Mouse (Mus musculus): ENCODE data around the gene Sfxn3.
A peak's percentile ranks its signal among the peaks of the same experiment; 100 is the strongest.

Gene Sfxn3

DNA sequence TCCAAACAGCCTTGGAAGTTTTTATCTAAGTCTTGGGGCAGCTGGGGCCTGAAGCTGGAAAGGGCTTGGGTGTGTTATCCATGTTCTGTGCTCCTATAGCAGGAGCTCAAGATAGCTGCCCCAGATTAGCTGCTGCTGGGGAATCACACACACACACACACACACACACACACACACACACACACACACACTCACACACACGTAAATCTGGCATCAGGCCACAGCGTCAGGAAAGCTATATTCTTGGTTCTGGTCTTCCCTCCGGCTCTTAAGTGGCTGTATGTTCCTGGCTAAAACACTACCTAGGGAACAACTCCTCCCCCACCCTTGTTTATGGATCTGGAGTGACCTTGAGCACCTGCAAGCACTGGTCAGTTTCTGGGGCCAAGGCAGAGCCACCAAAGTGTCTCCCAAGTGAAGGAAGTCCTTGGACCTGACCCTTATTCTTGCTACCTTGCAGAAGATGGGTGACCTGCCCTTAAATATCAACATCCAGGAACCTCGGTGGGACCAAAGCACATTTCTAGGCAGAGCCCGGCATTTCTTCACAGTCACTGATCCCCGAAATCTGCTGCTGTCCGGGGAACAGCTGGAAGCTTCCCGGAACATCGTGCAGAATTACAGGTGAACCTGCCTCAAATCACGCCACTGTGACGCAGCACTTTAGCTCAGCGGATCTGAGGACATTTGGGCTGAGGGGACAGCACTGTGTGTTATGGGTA, 1.5 kb downstream of the Sfxn3 start:
- DNase-seq: no peak

DNA sequence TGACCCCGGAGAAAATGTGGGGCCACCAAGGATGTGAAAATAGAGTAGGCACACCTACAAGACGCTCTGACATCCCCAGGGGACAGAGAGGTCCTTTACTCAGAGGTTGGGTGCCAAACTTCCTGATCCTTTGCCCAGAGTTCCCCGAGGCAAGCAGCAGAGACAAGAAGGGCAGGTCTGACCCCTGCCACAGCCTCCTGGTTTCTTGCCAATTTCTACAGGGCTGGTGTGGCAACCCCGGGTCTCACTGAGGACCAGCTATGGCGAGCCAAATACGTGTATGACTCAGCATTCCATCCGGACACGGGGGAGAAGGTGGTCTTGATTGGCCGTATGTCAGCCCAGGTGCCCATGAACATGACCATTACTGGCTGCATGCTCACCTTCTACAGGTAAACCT, 2.2 kb downstream of the Sfxn3 start:
- no peak for DNase-seq

DNA sequence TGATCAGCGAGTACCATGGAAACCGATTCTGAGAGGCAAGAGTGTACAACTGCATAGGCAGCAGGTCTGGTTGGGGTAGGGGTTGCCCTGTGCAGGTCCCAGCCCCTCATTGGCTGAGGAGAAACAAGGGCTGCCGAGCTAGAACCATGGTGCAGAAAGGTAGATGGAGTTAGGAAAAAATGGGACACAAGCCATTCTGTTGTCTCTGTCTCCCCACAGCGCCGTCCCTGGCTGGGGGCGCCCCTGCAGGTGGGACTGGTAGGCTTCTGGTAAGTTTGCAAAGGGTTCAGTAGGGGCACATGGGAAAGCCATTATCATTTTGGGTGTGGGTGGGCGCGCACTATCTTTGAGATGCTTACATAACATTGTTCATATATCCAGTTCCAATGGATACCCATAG, 6.1 kb downstream of the Sfxn3 start:
- no peak for DNase-seq

DNA sequence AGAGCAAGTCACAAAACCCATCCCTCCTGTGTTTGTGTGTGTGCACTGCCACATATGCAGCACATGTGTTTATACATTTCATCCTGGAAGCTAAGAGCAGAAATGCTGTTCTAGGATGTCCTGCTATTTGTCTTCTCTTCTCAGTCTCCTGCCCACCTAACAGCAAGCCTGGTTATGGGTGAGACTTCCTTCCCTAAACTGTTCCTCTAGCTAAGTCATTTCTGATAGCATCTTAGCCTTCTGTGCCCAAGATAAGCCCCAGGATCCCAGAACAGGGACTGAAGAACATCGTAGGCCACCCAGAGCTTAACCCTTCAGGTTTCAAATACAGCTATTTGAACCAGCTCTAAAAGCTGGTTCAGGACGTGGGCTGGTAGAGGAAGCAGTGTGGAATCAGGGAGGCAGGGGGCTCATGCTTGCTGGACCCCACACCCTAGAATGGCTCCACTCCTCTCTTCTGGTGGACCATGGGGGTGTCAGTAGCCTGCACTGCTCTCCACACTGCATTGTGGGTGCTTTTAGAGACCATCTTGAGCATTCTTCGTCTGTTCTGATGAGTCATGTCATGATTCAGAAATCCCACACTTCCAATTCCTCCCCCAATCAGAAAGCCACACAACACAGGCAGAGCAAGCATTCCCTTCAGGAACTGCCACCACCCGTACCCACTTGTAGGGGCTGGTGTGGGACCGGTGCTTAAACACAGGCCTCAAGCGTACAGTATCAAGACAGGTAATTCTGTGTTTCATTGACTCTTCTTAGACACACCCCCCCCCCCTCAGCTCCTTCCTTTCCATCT, 7.8 kb downstream of the Sfxn3 start:
- DNase-seq: no peak

DNA sequence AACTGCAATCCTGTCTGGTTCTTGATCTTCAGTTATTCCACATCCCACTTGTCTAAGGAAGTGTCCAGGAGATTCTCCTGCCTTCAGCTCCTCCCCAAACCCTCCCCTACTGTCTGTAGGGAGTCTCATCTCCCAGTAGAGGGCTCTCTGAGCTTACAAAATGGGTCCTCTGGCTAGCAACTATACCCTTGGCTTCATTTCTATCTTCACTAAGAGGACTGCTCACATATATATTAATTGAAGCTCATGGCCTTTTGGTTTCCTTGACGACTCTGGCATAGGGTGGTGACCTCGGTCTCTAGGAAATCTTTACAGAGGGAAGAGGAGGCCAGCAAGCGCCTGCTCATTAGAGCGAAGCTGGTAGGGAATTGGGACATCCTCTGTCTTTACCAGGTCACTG, 9.1 kb downstream of the Sfxn3 start:
- DNase-seq: peak; percentile 69

DNA sequence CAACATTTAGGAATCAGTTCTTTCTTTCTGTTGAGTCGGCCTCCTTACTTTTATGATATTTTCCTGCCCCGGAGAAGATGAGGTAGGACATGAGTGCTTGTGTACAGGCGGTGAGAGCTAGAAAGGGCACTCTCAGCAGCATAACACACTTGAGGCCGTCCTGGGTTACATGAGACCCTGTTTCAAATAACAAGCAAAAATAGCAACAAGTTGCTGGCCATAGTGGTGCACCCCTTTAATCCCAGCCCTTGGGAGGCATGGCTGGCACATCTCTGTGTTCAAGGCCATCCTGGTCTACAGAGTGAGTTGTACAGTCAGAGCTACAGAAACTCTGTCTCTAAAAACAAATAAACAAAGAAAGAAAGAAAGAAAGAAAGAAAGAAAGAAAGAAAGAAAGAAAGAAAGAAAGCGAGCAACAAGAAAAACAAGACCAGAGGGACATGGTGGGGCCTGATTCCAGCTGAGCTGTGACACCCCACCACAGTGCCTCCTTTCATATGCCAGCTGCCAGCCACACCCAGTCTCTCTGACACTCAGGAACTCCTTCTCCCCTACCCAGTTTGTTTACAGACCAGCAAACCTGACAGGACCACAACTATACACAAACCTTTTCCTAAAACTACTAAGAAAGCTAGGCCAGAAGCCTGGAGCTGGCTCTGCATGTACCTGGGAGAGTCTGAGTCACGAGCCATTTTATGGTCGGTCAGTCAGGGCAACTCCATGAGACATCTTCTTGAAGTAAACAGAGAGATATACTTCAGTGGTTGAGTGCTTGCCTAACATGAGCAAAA, 9.8 kb downstream of the Sfxn3 start:
- DNase-seq: no peak

DNA sequence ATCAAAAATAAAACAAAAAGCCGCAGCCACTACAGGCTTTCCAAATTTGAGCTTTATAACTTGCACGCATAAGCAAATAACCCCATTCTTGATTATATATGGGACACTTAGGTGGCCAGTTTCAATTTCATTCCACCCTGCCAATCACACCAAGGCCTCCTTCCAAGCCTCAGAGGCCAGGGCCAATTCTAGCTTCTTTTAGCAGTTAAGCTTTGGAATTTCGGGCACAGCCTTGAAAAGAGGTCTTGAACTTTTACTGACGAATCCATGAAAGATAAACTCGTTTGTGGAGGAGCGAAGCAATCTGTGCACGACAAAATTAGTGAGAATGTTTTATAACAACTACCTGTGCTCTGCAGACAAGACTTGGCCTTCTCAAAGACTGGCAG, 10.4 kb downstream of the Sfxn3 start:
- DNase-seq: no peak

DNA sequence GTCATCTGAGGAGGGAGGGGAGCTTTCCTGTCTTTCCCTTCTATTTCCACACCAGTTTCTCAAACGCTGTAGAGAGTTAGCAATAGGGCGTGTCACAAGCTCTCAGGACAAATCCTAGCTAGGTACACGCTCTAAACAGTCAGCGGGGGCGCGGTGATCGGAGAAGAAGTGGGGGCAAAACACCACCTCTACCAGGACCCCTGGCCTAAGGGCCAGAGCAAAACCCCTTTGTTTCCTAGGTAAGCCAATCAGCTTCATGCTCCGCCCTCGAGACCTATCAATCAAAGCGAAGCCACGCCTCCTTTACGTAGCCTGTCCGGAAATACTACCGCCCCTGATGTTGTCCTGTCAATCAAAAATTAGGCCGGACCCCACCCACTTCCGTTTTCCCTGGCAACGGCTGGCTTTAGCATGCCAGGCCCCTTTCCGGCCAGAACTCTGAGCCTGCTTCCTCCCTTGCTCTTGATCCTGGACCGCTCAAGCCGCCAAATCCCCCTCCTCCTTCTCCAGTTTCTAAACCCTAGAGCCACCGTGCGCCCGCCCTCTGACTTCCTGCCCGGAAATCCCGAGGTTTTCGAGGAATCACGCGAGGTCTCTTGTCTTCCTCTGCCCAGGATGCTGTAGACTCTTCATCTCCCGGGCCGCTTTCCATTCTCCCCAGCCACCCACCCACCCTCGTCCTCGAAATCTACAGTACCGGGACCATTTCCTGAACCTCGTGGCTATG, 11.0 kb downstream of the Sfxn3 start:
- peak; percentile 96 for DNase-seq

DNA sequence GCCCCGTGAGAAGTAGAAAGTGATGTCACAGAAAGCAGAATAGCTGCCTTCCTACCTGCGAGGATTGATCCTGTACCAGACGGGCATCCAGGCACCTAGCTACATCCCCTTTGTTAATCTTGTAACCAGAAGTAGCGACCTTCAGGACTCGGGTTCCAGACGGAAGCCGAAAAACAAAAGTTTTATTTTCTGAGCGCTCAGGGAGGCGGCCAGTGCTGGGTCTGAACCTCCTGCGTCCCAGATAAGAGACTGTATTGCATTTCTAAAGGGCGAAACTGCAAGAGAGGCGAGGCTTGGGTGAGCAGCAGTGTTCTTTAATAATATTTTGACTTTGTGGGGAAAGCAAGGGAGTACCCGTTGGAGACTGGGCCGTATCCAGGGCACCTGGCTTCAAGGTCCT, 11.5 kb downstream of the Sfxn3 start:
- DNase-seq: no peak

DNA sequence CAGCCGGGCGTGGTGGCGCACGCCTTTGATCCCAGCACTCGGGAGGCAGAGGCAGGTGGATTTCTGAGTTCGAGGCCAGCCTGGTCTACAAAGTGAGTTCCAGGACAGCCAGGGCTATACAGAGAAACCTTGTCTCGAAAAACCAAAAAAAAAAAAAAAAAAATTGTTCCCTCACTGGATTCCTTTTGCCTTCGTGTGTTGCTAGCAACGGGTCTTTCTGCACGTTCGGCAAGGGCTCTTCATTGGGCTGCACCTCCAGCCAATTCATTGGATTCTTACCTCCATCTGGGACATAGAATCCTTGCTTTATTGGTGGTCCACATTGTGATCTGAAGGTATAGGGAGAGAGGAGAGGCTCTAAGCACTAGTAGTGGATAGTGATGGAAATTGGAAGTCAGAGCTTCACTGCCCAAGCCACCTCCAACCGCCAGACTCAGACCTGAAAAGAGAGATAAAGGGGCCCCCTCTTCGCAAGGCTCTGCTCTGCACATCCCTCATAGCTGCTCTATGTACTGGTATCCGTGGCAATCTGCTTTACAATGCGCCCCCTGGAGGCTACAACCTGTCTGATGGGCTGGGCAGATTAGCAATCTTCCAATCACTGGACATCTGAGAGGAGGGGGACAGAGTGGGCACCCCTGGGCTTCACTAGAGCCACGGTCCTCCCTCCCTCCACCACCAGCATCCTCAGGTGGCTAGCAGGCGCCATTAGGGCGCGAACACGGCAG, 16.4 kb downstream of the Sfxn3 start:
- DNase-seq: no peak

DNA sequence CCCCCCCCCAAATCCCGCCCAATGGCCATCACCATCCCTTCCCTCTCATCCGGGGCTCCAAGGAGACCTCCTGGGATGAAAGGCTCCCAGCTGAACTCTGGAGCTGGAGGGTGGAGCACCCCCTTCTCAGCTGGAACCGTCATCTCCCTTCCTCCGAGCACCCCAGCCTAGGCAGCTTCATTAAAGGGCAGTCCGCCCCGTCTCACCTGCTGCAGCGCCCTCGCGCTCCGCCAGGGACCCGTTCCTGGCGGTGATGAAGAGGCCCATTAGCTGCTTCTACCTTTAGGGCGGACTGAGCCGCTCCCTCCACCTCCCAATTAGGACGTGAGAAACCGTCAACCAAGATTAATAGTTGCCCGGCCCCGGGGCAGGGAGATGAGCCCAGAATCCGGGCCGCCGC, 17.9 kb downstream of the Sfxn3 start:
- DNase-seq: no peak

DNA sequence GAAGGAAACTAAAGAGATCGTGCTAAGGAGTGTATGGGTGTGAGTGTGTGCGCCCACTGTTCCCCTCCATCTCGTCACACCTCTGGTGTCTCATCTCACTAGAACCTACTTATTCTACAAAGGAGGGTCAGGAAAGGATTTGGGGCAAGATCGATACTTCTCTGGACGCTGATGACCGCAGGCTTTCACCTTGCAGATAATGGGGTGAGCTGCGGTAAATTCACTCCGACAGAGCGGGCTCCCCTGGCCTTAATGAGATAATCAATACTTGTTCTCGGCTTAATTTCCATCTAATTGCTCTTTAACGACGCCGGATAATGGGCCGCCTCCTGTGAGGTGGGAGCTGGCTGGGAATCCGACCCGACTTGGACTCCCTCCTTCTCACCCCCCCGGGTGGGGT, 19.9 kb downstream of the Sfxn3 start:
- DNase-seq: no peak

DNA sequence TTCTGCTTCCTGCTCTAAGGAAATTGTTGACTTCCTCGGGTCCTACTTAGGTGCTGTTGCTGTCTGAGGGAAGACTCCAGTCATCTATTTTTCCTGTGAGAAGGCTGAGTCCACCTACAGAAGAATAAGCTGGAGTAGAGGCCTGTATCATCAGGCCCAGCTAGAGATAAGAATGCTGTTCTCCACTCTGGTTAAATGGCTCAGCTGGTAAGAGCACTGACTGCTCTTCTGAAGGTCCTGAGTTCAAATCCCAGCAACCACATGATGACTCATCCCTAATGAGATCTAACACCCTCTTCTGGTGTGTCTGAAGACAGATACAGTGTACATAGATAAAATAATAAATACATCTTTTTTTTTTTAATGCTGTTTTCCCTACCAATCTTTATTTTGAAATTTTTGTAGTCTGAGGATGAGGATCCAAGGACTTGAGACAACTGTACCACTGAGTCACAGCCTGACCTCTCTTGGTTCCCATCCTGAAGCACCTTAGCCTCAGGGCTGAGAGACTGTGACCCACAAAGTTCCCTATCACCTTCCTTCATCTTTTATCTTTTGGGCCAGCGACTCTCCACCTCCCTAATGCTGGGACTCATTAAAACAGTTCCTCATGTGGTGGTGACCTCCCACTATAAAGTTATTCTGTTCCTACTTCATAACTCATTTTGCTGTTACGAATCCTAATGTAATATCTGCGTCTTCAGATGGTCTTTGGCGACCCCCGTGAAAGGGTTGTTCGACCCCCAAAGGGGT, 20.6 kb downstream of the Sfxn3 start:
- DNase-seq: no peak

DNA sequence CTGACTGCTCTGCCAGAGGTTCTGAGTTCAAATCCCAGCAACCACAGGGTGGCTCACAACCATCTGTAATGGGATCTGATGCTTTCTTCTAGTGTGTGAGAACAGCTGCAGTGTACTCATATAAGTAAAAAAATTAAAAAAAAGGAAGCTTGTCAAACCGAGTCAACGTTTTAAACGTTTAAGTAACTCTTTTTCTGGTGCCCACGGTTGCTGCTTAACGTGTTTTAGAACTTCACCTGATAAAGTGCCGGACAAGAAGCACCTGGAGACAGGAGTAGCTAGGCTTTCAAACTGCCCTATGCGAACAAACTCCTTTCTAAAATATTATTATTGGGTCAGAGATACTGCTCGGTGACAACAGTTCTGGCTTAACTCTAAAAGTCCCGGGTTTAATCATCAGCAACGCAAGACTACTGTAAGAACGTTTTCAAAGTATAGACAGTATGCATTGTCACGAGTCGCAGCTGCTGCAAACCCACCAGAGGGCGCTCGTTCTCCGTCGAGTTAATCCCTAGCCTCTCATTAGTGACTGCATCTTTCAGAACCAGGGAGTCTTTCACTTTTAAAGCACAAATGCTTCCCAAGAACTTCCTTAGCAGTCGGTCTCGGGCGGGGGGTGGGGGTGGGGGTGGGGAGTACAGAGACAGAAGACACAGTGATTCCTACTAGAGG, 26.7 kb downstream of the Sfxn3 start:
- DNase-seq: peak; percentile 83

DNA sequence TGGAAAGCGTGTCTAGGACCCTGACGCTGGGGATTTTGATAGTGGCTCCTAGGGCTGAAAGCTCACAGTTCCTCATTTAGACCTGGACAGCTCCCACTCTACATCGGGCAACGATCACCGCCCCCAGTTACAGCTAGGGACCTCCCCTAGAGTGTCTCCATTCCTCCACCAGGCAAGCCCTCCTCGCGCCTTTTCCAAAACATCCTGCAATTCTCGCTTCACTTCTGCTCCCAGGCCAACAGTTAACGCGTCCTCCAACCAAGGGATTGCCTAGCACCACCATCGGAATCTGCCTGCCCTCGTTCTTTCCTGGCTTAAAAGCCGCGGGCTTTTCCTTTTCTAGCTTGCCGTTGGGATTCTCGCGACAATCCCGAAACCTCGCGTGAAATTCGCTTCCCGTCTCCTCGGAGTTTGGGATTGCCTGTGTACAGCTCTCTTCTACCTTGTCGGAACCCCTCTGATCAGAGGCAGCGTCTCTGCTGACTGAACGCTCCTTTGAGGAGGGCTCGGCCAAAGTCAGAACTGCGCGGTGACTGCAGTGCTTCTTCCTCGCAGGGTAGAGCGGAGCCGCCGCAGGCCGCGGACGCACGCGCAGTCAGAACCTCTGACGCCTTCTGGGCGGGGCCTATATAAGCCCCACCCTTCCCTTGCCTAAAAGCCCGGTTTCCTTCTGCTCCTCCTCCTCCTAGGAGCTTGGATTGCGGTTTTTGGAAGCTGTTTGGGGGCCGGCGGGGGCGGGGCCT, 27.4 kb downstream of the Sfxn3 start, which contains the start of gene Kazald1:
Gene Kazald1, plus strand, starts transcription at position 662 of the 743 bp plus-strand sequence.
- peak; percentile 97 for DNase-seq

DNA sequence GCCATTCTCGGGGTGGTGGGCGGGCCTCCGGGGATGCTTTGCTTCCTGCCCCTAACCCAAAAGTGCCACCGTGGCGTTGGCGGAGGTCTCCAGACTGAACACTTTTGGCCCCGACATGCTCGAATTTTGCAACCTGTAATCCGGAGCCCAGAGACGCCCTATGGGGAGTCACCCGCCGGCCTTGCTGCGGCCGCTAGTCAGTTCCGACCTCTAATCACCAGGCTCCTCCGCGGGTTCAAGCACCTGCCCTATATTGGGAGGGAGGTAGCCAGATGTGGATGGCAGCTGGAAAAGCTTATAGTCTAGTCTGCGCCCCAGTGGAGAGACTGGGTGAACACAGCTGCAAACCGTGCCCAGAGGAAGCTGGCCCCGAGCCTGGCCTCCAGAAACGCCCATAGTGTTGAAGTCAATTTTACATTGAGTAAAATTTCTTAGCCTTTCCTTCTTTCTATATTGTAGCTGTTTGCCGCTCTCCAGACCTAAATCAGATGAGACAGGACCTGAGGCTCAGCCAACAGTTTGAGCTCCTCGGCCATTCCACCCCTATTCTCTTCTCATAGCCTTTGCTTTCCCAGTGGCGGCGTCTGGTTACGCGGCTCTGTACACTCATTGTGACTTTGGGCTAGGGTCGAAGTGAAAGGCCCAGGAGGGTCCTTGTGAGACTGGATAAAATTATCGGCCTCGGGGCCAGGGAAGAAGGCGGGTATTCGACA, 28.2 kb downstream of the Sfxn3 start:
- peak; percentile 70 for DNase-seq

DNA sequence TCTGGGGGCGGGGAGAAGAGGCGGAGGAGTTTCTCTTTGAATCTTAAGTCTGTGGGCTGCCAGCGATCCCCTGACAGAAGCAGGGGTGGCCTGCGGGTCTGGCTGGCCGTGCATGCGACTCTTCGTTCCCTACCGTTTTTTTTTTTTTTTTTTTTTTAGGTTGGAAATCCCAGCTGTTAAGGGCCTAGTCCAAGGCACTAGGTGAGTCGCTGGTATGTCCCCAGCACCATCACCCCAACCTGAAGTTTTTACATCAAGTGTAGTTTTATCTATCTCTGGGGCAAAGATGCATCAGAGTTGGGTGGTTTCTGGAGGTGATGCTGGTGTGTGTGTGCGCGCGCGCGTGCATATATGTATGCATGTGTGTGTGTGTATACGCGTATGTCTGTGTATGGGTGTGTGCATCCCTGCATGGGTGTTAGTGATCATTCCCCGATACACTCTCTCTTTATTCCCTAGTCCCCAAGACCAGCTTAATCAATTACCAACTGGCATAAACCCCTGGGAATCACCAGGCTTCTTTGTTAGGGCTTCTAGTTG, 28.8 kb downstream of the Sfxn3 start:
- DNase-seq: no peak

DNA sequence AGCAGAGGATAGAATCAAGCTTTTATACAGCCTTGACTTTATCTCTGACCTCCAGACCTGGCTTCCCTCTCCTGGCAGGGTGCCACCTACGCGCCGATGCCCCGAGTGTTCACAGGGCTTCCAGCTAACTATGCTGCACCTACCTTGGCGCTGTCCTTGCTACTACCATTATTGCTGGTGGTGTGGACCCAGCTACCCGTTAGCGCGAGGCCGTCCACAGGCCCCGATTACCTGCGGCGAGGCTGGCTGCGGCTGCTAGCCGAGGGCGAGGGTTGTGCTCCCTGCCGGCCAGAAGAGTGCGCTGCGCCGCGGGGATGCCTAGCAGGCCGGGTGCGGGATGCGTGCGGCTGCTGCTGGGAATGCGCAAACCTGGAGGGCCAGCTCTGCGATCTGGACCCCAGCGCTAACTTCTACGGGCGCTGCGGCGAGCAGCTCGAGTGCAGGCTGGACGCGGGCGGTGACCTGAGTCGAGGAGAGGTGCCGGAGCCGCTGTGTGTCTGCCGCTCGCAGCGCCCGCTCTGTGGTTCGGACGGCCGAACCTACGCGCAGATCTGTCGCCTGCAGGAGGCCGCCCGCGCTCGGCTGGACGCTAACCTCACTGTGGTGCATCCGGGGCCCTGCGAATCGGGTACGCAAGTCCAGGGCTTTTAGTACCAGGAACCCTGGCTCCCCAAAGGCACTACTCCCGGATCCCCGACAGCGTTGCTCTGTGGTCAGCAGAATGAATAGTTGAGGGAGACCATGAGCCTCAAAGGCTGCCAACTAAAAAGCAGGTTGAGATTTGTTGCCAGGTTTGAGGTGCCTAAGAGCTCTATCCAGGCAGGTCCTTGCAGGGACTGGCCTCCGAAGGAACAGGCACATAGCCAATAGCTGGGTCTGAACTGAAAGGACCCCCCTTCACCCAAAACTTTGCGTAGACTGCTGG, 29.5 kb downstream of the Sfxn3 start:
- peak; percentile 79 for DNase-seq
